Mouse (Mus musculus): ENCODE results near the gene Per2. TPM values are rescaled to one million over a fixed set of nuclear protein-coding genes. Genes with fewer than 3 reads are reported as not detected.

Per2 gene
- polyA plus RNA-seq, 1 experiment, result 4.9 TPM

DNA sequence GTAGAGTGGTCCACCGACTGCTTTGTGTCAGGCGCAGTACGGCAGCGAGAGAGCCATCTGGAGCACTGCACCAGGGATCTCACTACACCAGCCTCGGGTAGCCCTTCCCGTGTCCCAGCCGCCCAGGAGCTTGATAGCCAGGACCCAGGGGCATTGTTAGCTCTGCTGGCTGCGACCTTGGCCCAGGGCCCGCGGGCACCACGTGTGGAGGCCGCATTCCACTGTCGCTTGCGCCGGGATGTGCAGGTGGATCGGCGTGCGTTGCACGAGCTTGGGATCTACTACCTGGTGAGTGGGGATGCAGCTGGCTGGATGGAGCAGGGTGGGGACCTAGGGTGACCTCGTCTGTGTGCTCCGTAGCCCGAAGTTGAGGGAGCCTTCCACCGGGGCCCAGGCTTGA is 89.1 kb downstream of the Per2 start:
- TF ChIP-seq POLR2A (IDR thresholded peaks at IDR 0.05; ENCODE audit: borderline replicate concordance, low read depth, low read length) (no peak), CTCF (IDR thresholded peaks at IDR 0.05; ENCODE audit: low read depth, low read length) (no peak)
- Histone ChIP-seq H3K27ac (ENCODE audit: insufficient read depth, low read depth, low read length) (no peak overlapping the region), H3K4me3 (ENCODE audit: insufficient read depth, low read length) (no peak overlapping the region), H3K4me1 (ENCODE audit: control insufficient read depth, insufficient read depth, low read length) (peaks cover 2% of the 10 kb centered on the region; the same call in 1 of the 2 replicates)

DNA sequence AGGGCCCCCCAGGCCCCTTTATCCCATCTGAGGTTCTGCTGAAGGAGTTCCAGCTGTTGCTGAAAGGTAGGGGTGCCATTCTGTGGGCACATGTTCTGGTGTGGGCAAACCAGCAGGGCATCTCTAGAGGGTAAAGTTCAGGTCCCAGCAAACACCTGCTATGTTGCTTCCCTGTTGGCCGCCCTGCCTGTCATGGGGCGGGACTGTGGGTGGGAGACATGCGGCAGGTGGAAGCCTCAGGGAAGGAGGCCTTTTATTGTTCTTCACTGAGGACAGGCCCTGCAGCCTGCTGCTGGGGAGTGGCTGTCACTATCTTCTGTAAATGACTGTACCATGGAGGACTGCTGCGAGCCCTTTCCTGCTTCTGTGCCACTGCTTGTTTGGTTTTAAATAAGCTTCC is 89.7 kb downstream of the Per2 start:
- H3K4me3 ChIP-seq (ENCODE audit: insufficient read depth, low read length), result no peak overlapping the region
- H3K4me1 ChIP-seq (ENCODE audit: control insufficient read depth, insufficient read depth, low read length), result peaks cover 2% of the 10 kb centered on the region; the same call in 1 of the 2 replicates
- TF ChIP-seq POLR2A (IDR thresholded peaks at IDR 0.05; ENCODE audit: borderline replicate concordance, low read depth, low read length), result no peak
- no peak for TF ChIP-seq CTCF (IDR thresholded peaks at IDR 0.05; ENCODE audit: low read depth, low read length)
- H3K27ac ChIP-seq (ENCODE audit: insufficient read depth, low read depth, low read length), result no peak overlapping the region

DNA sequence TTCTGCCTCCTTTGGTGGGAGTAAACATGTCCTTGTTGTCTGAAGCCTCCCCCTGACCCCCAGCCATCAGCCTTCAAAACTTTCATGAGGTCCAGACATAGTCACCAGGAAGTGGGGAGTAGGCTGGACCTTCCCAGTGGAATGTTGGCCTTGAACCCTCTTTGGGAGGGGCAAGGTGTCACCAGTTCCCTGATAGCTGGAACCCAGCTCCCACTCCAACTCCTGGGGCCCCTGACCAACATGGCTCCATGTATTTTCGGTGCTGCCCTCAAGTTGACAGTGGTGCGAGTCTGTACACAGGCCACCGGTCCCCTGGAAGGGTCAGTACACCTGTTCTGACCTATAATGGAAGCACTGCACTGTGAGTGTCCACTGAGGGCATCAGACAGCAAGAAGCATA is 91.8 kb downstream of the Per2 start:
- H3K4me3 ChIP-seq (ENCODE audit: insufficient read depth, low read length), result no peak overlapping the region
- TF ChIP-seq CTCF (IDR thresholded peaks at IDR 0.05; ENCODE audit: low read depth, low read length) (no peak), POLR2A (IDR thresholded peaks at IDR 0.05; ENCODE audit: borderline replicate concordance, low read depth, low read length) (no peak)
- H3K4me1 ChIP-seq (ENCODE audit: control insufficient read depth, insufficient read depth, low read length), result peaks cover 2% of the 10 kb centered on the region; the same call in 1 of the 2 replicates
- H3K27ac ChIP-seq (ENCODE audit: insufficient read depth, low read depth, low read length), result no peak overlapping the region

DNA sequence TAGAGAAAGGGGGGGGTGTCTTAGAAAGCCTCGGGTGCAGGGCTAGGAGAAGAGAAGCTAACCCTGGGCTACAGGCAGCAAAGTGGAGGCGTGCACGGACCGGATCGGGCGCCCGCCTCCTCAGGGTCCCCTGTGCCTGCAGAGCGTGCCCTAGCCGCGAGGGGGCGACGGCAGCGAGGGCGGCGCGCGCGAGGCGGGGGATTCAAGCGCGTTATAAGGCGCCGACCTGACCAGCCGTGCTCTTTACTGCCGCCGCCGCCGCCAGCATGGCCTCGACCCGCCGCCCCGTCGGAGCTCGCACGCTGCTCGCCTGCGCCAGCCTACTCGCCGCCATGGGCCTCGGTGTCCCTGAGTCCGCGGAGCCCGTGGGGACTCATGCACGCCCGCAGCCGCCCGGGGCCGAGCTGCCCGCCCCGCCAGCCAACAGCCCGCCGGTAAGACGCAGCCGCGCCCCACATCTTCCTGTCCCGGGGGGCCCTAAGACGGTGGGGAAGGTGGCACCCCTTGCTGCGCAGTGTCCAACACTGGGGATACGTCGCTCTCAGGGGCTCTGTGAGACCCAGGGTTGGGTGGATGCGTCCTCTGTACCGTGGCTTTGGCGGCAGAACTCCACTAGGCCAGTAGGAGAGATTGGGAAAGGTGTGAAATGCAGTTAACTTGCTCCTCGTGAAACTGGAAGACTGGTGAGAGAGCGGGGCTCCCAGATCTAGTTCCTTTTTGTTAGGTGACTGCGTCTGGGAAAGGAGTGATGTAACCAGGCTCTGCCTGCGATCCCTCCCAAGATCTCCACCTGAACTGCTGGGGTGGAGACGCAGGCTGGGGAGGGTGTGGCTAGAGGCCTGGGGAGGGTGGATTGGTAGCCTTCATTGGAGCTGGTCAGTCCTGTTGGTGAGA is 92.7 kb downstream of the Per2 start, which contains the start of gene Erfe:
Gene Erfe (plus strand): TSS at position 216 of the 894 bp plus-strand sequence.
- Histone ChIP-seq H3K27ac (ENCODE audit: insufficient read depth, low read depth, low read length) (no peak within 1 kb of the TSS), H3K4me3 (ENCODE audit: insufficient read depth, low read length) (peak within 1 kb of the TSS; percentile 50), H3K4me1 (ENCODE audit: control insufficient read depth, insufficient read depth, low read length) (peaks cover 2% of the 10 kb centered on the region; the same call in 1 of the 2 replicates)
- no peak for TF ChIP-seq POLR2A (IDR thresholded peaks at IDR 0.05; ENCODE audit: borderline replicate concordance, low read depth, low read length)
- no peak; the same call in 1 of the 2 replicates for TF ChIP-seq CTCF (IDR thresholded peaks at IDR 0.05; ENCODE audit: low read depth, low read length)

Other genes starting within 250 kb of the Per2 start
- gene Ube2f, start 209.0 kb downstream of the Per2 start, polyA plus RNA-seq (2012; ENCODE audit: insufficient read depth, insufficient read length, missing spikeins), result 86.4 and 92.4 TPM in 2 replicates
- gene Scly, start 161.0 kb downstream of the Per2 start, polyA plus RNA-seq (2012; ENCODE audit: insufficient read depth, insufficient read length, missing spikeins), result 19.2 and 22.6 TPM in 2 replicates
- gene Espnl, start 137.2 kb downstream of the Per2 start, polyA plus RNA-seq (2012; ENCODE audit: insufficient read depth, insufficient read length, missing spikeins), result not detected in 2 replicates
- not detected in 2 replicates for gene Klhl30, start 108.3 kb downstream of the Per2 start, polyA plus RNA-seq (2012; ENCODE audit: insufficient read depth, insufficient read length, missing spikeins)
- gene Erfe, start 92.9 kb downstream of the Per2 start, polyA plus RNA-seq (2012; ENCODE audit: insufficient read depth, insufficient read length, missing spikeins), result not detected in 2 replicates
- gene Ilkap, start 60.5 kb downstream of the Per2 start, polyA plus RNA-seq (2012; ENCODE audit: insufficient read depth, insufficient read length, missing spikeins), result 50.3 and 61.1 TPM in 2 replicates
- gene Hes6, start 45.3 kb downstream of the Per2 start, polyA plus RNA-seq (2012; ENCODE audit: insufficient read depth, insufficient read length, missing spikeins), result 25.3 and 28.7 TPM in 2 replicates
- gene Traf3ip1, start 35.3 kb upstream of the Per2 start, polyA plus RNA-seq (2012; ENCODE audit: insufficient read depth, insufficient read length, missing spikeins), result 6.9 and 7.0 TPM in 2 replicates
- 2.6 and 4.2 TPM in 2 replicates for gene Asb1, start 81.2 kb upstream of the Per2 start, polyA plus RNA-seq (2012; ENCODE audit: insufficient read depth, insufficient read length, missing spikeins)